Mouse (Mus musculus): ENCODE data around the gene Zfp704.

DNA sequence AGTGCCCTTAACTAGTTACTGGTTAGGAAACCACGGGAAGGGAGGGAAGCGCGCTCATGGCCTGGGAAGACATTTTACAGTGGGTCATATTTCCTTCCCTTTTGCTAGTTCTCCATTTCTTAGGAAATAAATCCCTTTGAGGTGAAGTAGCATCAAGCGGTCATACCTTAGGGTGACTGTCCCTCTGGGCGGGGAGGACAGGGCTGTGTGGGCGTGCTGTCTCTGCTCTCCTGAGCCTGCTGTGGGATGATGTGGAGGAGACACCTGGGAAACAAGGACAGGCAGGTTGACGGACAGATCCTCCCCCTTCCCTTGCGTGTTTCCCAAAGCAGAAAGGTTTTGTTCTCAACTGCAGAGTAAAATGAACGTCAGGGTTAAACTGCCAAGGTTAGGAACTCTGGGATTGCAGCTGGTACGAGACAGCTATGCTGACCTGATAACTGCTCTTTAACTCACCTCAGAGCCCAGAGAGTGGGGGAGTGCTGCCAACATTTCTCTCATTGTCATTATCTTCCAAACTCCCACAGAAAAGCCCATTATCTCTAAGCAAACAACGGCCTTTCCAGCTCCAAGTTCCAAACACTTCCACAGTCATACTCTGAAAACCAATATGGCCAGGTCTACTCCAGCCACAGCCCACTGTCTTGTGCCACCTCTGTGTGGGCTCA, 170.1 kb downstream of the Zfp704 start:
- TF ChIP-seq GATA1 (IDR thresholded peaks at IDR 0.05; ENCODE audit: borderline replicate concordance, low read length) (no peak), FLI1 (IDR thresholded peaks at IDR 0.05; ENCODE audit: low read length) (no peak)

Data from megakaryocyte, embryonic 14.5 days (primary cell).